Mouse (Mus musculus): ENCODE measurements around the gene Ttll12. TPM values are rescaled to one million over a fixed set of nuclear protein-coding genes. Genes with fewer than 3 reads are reported as not detected.

Gene Ttll12
- 63.8 and 71.0 TPM in 2 replicates for polyA plus RNA-seq (2016; fragmentation: Nextera tagmentation; extraction: Ambion mirVana)

- WGBS = under 1% methylated on average over 68 of the region's 68 CpGs
- H3K9me3 ChIP-seq (replicated peaks) = no peaks in the 10 kb centered on the region
- H3K27me3 ChIP-seq (ENCODE audit: low read depth, poor library complexity, severe bottlenecking) = no peaks in the 10 kb centered on the region
- DNase-seq (ENCODE audit: low spot score) = peak; percentile 98
- peaks cover 36% of the 10 kb centered on the region for H3K4me1 ChIP-seq
- H3K36me3 ChIP-seq = peaks cover 32% of the 10 kb centered on the region
- H3K27ac ChIP-seq = peak within 1 kb of the TSS; percentile 92
- H3K4me3 ChIP-seq = peak within 1 kb of the TSS; percentile 95
Measured at GRCm38 (mm10) chr15:83594513-83595363, at the start of gene Ttll12. TSS of gene Ttll12 (minus strand) at chr15:83595157.

GRCm38 (mm10) chr15:83642518-83642917, 47.6 kb upstream of the Ttll12 start:
- H3K9me3 ChIP-seq (replicated peaks) = no peaks in the 10 kb centered on the region
- peaks cover 75% of the 10 kb centered on the region for H3K36me3 ChIP-seq
- H3K27ac ChIP-seq = no peak overlapping the region
- no peaks in the 10 kb centered on the region for H3K27me3 ChIP-seq (ENCODE audit: low read depth, poor library complexity, severe bottlenecking)
- DNase-seq (ENCODE audit: low spot score) = no peak
- WGBS = 98% methylated on average over 6 of the region's 6 CpGs
- H3K4me3 ChIP-seq = no peak overlapping the region
- H3K4me1 ChIP-seq = peaks cover 81% of the 10 kb centered on the region

GRCm38 (mm10) chr15:83640208-83640607, 45.3 kb upstream of the Ttll12 start:
- H3K4me1 ChIP-seq = peaks cover 78% of the 10 kb centered on the region
- peak overlapping the region; percentile 78 for H3K27ac ChIP-seq
- peak; percentile 63 for DNase-seq (ENCODE audit: low spot score)
- no peaks in the 10 kb centered on the region for H3K9me3 ChIP-seq (replicated peaks)
- H3K27me3 ChIP-seq (ENCODE audit: low read depth, poor library complexity, severe bottlenecking) = no peaks in the 10 kb centered on the region
- H3K36me3 ChIP-seq = peaks cover 75% of the 10 kb centered on the region
- H3K4me3 ChIP-seq = no peak overlapping the region
- 13% methylated on average over 4 of the region's 4 CpGs for WGBS

- 8% methylated on average over 3 of the region's 3 CpGs for WGBS
- peak overlapping the region; percentile 78 for H3K27ac ChIP-seq
Measured at GRCm38 (mm10) chr15:83639160-83639559, 44.2 kb upstream of the Ttll12 start.

GRCm38 (mm10) chr15:83638196-83638899, 43.4 kb upstream of the Ttll12 start:
- peaks cover 75% of the 10 kb centered on the region for H3K36me3 ChIP-seq
- peak overlapping the region; percentile 78 for H3K27ac ChIP-seq
- peaks cover 66% of the 10 kb centered on the region for H3K4me1 ChIP-seq
- H3K4me3 ChIP-seq = peak overlapping the region; percentile 6; the same call in 1 of the 2 replicates
- H3K27me3 ChIP-seq (ENCODE audit: low read depth, poor library complexity, severe bottlenecking) = no peaks in the 10 kb centered on the region
- DNase-seq (ENCODE audit: low spot score) = peak; percentile 71
- 49% methylated on average over 20 of the region's 20 CpGs for WGBS
- H3K9me3 ChIP-seq (replicated peaks) = no peaks in the 10 kb centered on the region

More at GRCm38 (mm10) chr15:83639160-83639559, 44.2 kb upstream of the Ttll12 start:
- peak; percentile 90 for DNase-seq (ENCODE audit: low spot score)
- Histone ChIP-seq H3K9me3 (replicated peaks) (no peaks in the 10 kb centered on the region), H3K36me3 (peaks cover 75% of the 10 kb centered on the region), H3K4me1 (peaks cover 73% of the 10 kb centered on the region), H3K27me3 (ENCODE audit: low read depth, poor library complexity, severe bottlenecking) (no peaks in the 10 kb centered on the region), H3K4me3 (0 out of 2 replicates have a peak overlapping the region, but pooled peaks have one; percentile 6)

- DNase-seq (ENCODE audit: low spot score) = no peak
- H3K36me3 ChIP-seq = peaks cover 74% of the 10 kb centered on the region
- no peaks in the 10 kb centered on the region for H3K27me3 ChIP-seq (ENCODE audit: low read depth, poor library complexity, severe bottlenecking)
- H3K4me3 ChIP-seq = no peak overlapping the region
- no peaks in the 10 kb centered on the region for H3K9me3 ChIP-seq (replicated peaks)
- peaks cover 55% of the 10 kb centered on the region for H3K4me1 ChIP-seq
- no peak overlapping the region; the same call in 1 of the 2 replicates for H3K27ac ChIP-seq
- WGBS = 70% methylated on average over 6 of the region's 6 CpGs
Measured at GRCm38 (mm10) chr15:83636759-83637158, 41.8 kb upstream of the Ttll12 start.

GRCm38 (mm10) chr15:83635251-83635650, 40.3 kb upstream of the Ttll12 start:
- Histone ChIP-seq H3K4me1 (peaks cover 40% of the 10 kb centered on the region), H3K4me3 (no peak overlapping the region), H3K27me3 (ENCODE audit: low read depth, poor library complexity, severe bottlenecking) (no peaks in the 10 kb centered on the region), H3K27ac (no peak overlapping the region), H3K36me3 (peaks cover 81% of the 10 kb centered on the region), H3K9me3 (replicated peaks) (peaks cover 4% of the 10 kb centered on the region)
- WGBS = 46% methylated on average over 3 of the region's 3 CpGs
- no peak for DNase-seq (ENCODE audit: low spot score)

GRCm38 (mm10) chr15:83634076-83634475, 39.1 kb upstream of the Ttll12 start:
- H3K27ac ChIP-seq = no peak overlapping the region
- H3K36me3 ChIP-seq = peaks cover 93% of the 10 kb centered on the region
- peaks cover 10% of the 10 kb centered on the region for H3K9me3 ChIP-seq (replicated peaks)
- no peak overlapping the region for H3K4me3 ChIP-seq
- WGBS = 9% methylated on average over 1 of the region's 1 CpGs
- H3K27me3 ChIP-seq (ENCODE audit: low read depth, poor library complexity, severe bottlenecking) = no peaks in the 10 kb centered on the region
- peaks cover 29% of the 10 kb centered on the region for H3K4me1 ChIP-seq
- DNase-seq (ENCODE audit: low spot score) = no peak

- 71% methylated on average over 7 of the region's 7 CpGs for WGBS
- Histone ChIP-seq H3K4me3 (no peak overlapping the region), H3K27me3 (ENCODE audit: low read depth, poor library complexity, severe bottlenecking) (no peaks in the 10 kb centered on the region), H3K27ac (no peak overlapping the region), H3K9me3 (replicated peaks) (peaks cover 10% of the 10 kb centered on the region), H3K4me1 (no peaks in the 10 kb centered on the region; the same call in 1 of the 2 replicates), H3K36me3 (peaks cover 99% of the 10 kb centered on the region)
- DNase-seq (ENCODE audit: low spot score) = no peak
Measured at GRCm38 (mm10) chr15:83631071-83631470, 36.1 kb upstream of the Ttll12 start.

GRCm38 (mm10) chr15:83629716-83630115, 34.8 kb upstream of the Ttll12 start:
- Histone ChIP-seq H3K9me3 (replicated peaks) (peaks cover 10% of the 10 kb centered on the region), H3K27me3 (ENCODE audit: low read depth, poor library complexity, severe bottlenecking) (no peaks in the 10 kb centered on the region), H3K4me1 (no peaks in the 10 kb centered on the region; the same call in 1 of the 2 replicates), H3K36me3 (peaks cover 99% of the 10 kb centered on the region), H3K4me3 (no peak overlapping the region), H3K27ac (no peak overlapping the region)
- WGBS = 80% methylated on average over 3 of the region's 3 CpGs
- no peak for DNase-seq (ENCODE audit: low spot score)

- Histone ChIP-seq H3K27ac (no peak overlapping the region), H3K4me3 (no peak overlapping the region), H3K9me3 (replicated peaks) (peaks cover 10% of the 10 kb centered on the region), H3K27me3 (ENCODE audit: low read depth, poor library complexity, severe bottlenecking) (no peaks in the 10 kb centered on the region), H3K4me1 (no peaks in the 10 kb centered on the region; the same call in 1 of the 2 replicates), H3K36me3 (peaks cover 96% of the 10 kb centered on the region)
- no peak for DNase-seq (ENCODE audit: low spot score)
- 93% methylated on average over 2 of the region's 2 CpGs for WGBS
Measured at GRCm38 (mm10) chr15:83626142-83626645, 31.2 kb upstream of the Ttll12 start.

GRCm38 (mm10) chr15:83615245-83615644, 20.3 kb upstream of the Ttll12 start:
- WGBS = 96% methylated on average over 3 of the region's 3 CpGs
- DNase-seq (ENCODE audit: low spot score) = no peak
- H3K36me3 ChIP-seq = peaks cover 99% of the 10 kb centered on the region
- no peaks in the 10 kb centered on the region for H3K9me3 ChIP-seq (replicated peaks)
- H3K27me3 ChIP-seq (ENCODE audit: low read depth, poor library complexity, severe bottlenecking) = no peaks in the 10 kb centered on the region
- no peak overlapping the region for H3K4me3 ChIP-seq
- H3K4me1 ChIP-seq = no peaks in the 10 kb centered on the region
- H3K27ac ChIP-seq = no peak overlapping the region
